Mouse (Mus musculus) left cerebral cortex, adult 11 months (tissue): ENCODE results near the gene Bloc1s5.
"Not testable (repeated sequence)": the region's sequence is repeated elsewhere in the genome, so short reads cannot be mapped to it uniquely, and the experiment has no call there.

Experiments
- DNase-seq: peaks from one replicate; pipeline ENCODE4 v3.0.0; 2022; ENCODE audit warnings: low spot score

Bloc1s5 gene

GRCm38 (mm10) chr13:38634800-38635269 lies at the start of gene Bloc1s5:
TSS of gene Bloc1s5 (minus strand) at chr13:38635109.
- peak; percentile 85 for DNase-seq

GRCm38 (mm10) chr13:38672336-38672735 lies 37.4 kb upstream of the Bloc1s5 start:
- no peak for DNase-seq

GRCm38 (mm10) chr13:38671451-38671850 lies 36.5 kb upstream of the Bloc1s5 start:
- DNase-seq: not testable (repeated sequence)

GRCm38 (mm10) chr13:38670051-38670450 lies 35.1 kb upstream of the Bloc1s5 start:
- DNase-seq: no peak

GRCm38 (mm10) chr13:38668514-38668913 lies 33.6 kb upstream of the Bloc1s5 start:
- DNase-seq: no peak

- no peak for DNase-seq
These were observed 29.8 kb upstream of the Bloc1s5 start for GRCm38 (mm10) chr13:38664753-38665152.

- DNase-seq: no peak
These were observed 24.7 kb upstream of the Bloc1s5 start for GRCm38 (mm10) chr13:38659524-38660136.

GRCm38 (mm10) chr13:38658528-38659280 lies 23.8 kb upstream of the Bloc1s5 start, which contains the start of gene Eef1e1:
TSS of gene Eef1e1 (minus strand) at chr13:38659058.
- DNase-seq: peak; percentile 92

GRCm38 (mm10) chr13:38657865-38658264 lies 23.0 kb upstream of the Bloc1s5 start:
- no peak for DNase-seq

GRCm38 (mm10) chr13:38650292-38650691 lies 15.4 kb upstream of the Bloc1s5 start:
- DNase-seq: no peak

GRCm38 (mm10) chr13:38649069-38649468 lies 14.2 kb upstream of the Bloc1s5 start:
- no peak for DNase-seq

- no peak for DNase-seq
These were observed 6.5 kb upstream of the Bloc1s5 start for GRCm38 (mm10) chr13:38641414-38641813.

GRCm38 (mm10) chr13:38640961-38641360 lies 6.1 kb upstream of the Bloc1s5 start:
- no peak for DNase-seq

- no peak for DNase-seq
These were observed 3.8 kb upstream of the Bloc1s5 start for GRCm38 (mm10) chr13:38638694-38639093.

- peak; percentile 66 for DNase-seq
These were observed 581 bp downstream of the Bloc1s5 start for GRCm38 (mm10) chr13:38634256-38634799.

GRCm38 (mm10) chr13:38633287-38634000 lies 1.5 kb downstream of the Bloc1s5 start:
- DNase-seq: no peak

- no peak for DNase-seq
These were observed 2.4 kb downstream of the Bloc1s5 start for GRCm38 (mm10) chr13:38632556-38632955.

GRCm38 (mm10) chr13:38626229-38626525 lies 8.7 kb downstream of the Bloc1s5 start:
- no peak for DNase-seq

- no peak for DNase-seq
These were observed 9.2 kb downstream of the Bloc1s5 start for GRCm38 (mm10) chr13:38625492-38626228.

GRCm38 (mm10) chr13:38624292-38624902 lies 10.5 kb downstream of the Bloc1s5 start:
- no peak for DNase-seq

GRCm38 (mm10) chr13:38623296-38623695 lies 11.6 kb downstream of the Bloc1s5 start:
- no peak for DNase-seq
